Mouse (Mus musculus) bone marrow, adult 2 months (tissue): ENCODE data around the gene Katnb1.

Experiments
- CTCF ChIP-seq: fragments of 200-500 bp; IDR thresholded peaks from 2 replicates; pipeline ENCODE4 v1.5.1; 2011; ENCODE audit warnings: low read length, control low read depth; ENCODE audit not compliant: control insufficient read depth, insufficient read depth
- POLR2A ChIP-seq: fragments of 200-500 bp; IDR thresholded peaks from 2 replicates; pipeline ENCODE4 v1.6.1; 2011; ENCODE audit warnings: low read depth, mild to moderate bottlenecking, control low read depth, low read length, borderline replicate concordance; ENCODE audit not compliant: control insufficient read depth

- TF ChIP-seq CTCF = no peak
- no peak for TF ChIP-seq POLR2A
These were observed 62.2 kb downstream of the Katnb1 start for GRCm38 (mm10) chr8:95142985-95143804.
